Mouse (Mus musculus): Measurements from ENCODE around the gene Vmn2r75.
A peak's percentile ranks its signal among the peaks of the same experiment; 100 is the strongest.
"Not testable (repeated sequence)": the region's sequence is repeated elsewhere in the genome, so short reads cannot be mapped to it uniquely, and the experiment has no call there.

The Vmn2r75 gene

DNA sequence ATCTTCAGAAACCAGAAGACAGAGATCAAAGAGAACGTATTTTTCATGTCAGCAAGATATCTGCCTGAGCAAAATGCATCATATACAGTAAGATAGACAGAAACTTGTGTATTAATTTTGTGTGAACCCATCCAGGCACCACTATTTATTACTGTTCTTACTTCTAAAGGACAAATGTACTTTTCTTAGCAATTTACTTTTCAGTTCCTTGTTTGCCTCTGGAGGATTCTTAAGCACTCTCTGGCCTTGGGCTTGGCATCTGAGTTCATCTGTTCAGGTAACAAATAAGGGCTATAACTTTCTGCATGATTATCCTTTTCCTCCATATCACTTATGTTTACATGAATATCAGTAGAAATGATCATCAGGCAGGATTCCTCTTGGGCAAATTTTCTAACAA, at the start of gene Vmn2r75:
TSS of gene Vmn2r75 (minus strand) at position 101 of the 400 bp plus-strand sequence.
- not testable (repeated sequence) for ATAC-seq (ENCODE audit: low TSS enrichment)

DNA sequence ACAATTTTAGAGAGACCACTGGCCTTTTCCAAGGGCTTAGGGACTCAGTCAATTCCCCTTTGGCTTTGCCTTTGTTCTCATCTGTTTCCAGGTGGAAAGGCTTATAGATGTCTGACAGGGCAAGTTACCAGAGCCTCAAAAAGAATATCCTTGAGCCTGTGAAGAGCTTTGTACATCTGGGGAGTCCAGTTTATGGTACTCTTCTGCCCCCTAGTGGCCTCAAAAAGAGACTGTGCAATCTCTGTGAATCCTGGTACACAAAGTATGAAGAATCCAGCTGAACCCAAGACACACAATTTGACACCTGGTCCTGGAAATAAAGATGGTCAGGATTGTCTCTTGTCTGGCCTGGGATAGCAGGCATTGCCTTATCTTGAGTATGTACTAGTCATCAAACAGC, 39.8 kb upstream of the Vmn2r75 start:
- peak; percentile 67; the same call in 1 of the 2 replicates for ATAC-seq (ENCODE audit: low TSS enrichment)

Data from frontal cortex, adult (tissue).